Mouse (Mus musculus) cerebellum, postnatal 25 days (tissue): ENCODE measurements around the gene Dgcr2.

Source experiments
- DNase-seq, 2 experiments: peaks; one replicate each; pipeline ENCODE4 v3.0.0; 2021; ENCODE audit warnings: mixed read lengths in 2 of 2

Gene Dgcr2

GRCm38 (mm10) chr16:17898462-17898861, at the start of gene Dgcr2, which contains the start of gene Tssk2:
Gene Dgcr2 (minus strand): TSS chr16:17898562.
Gene Tssk2 (plus strand): TSS chr16:17898637.
- no peak for DNase-seq

- DNase-seq = no peak
Observed at GRCm38 (mm10) chr16:17945081-17945831, 46.9 kb upstream of the Dgcr2 start.

- no peak for DNase-seq
Observed at GRCm38 (mm10) chr16:17943466-17943865, 45.1 kb upstream of the Dgcr2 start.

GRCm38 (mm10) chr16:17939255-17939751, 40.9 kb upstream of the Dgcr2 start:
- peak in 1 of 2 experiments; percentile 25 for DNase-seq

GRCm38 (mm10) chr16:17938821-17939220, 40.5 kb upstream of the Dgcr2 start:
- DNase-seq = peak; percentile 77 to 86

- no peak for DNase-seq
Observed at GRCm38 (mm10) chr16:17938187-17938586, 39.8 kb upstream of the Dgcr2 start.

- DNase-seq = no peak
Observed at GRCm38 (mm10) chr16:17936776-17937175, 38.4 kb upstream of the Dgcr2 start.

- no peak for DNase-seq
Observed at GRCm38 (mm10) chr16:17934445-17934910, 36.1 kb upstream of the Dgcr2 start.

- DNase-seq = no peak
Observed at GRCm38 (mm10) chr16:17933594-17934444, 35.5 kb upstream of the Dgcr2 start.

GRCm38 (mm10) chr16:17931906-17932460, 33.6 kb upstream of the Dgcr2 start:
- no peak for DNase-seq

GRCm38 (mm10) chr16:17929631-17930030, 31.3 kb upstream of the Dgcr2 start:
- DNase-seq = no peak

GRCm38 (mm10) chr16:17929211-17929610, 30.8 kb upstream of the Dgcr2 start:
- DNase-seq = no peak

- DNase-seq = peak; percentile 46 to 69
Observed at GRCm38 (mm10) chr16:17928627-17929104, 30.3 kb upstream of the Dgcr2 start.

GRCm38 (mm10) chr16:17928087-17928580, 29.8 kb upstream of the Dgcr2 start, which contains the start of gene Slc25a1:
Gene Slc25a1 (minus strand): TSS chr16:17928219.
- DNase-seq = peak; percentile 65 to 79

- DNase-seq = peak; percentile 53 to 57
Observed at GRCm38 (mm10) chr16:17927351-17928082, 29.2 kb upstream of the Dgcr2 start.

GRCm38 (mm10) chr16:17922163-17922538, 23.8 kb upstream of the Dgcr2 start:
- peak in 1 of 2 experiments; percentile 64 for DNase-seq

- DNase-seq = peak; percentile 96 to 98
Observed at GRCm38 (mm10) chr16:17921325-17922162, 23.2 kb upstream of the Dgcr2 start.

GRCm38 (mm10) chr16:17920586-17920985, 22.2 kb upstream of the Dgcr2 start:
- no peak for DNase-seq

- DNase-seq = no peak
Observed at GRCm38 (mm10) chr16:17914307-17915249, 16.2 kb upstream of the Dgcr2 start, which contains the start of gene Gsc2. Gene Gsc2 (minus strand): TSS chr16:17915059.
